Mouse (Mus musculus): ENCODE results near the gene Tmem19. TPM values are rescaled to one million over a fixed set of nuclear protein-coding genes. Genes with fewer than 3 reads are reported as not detected.

Gene Tmem19
- polyA plus RNA-seq, 1 experiment, result 16.0 TPM

DNA sequence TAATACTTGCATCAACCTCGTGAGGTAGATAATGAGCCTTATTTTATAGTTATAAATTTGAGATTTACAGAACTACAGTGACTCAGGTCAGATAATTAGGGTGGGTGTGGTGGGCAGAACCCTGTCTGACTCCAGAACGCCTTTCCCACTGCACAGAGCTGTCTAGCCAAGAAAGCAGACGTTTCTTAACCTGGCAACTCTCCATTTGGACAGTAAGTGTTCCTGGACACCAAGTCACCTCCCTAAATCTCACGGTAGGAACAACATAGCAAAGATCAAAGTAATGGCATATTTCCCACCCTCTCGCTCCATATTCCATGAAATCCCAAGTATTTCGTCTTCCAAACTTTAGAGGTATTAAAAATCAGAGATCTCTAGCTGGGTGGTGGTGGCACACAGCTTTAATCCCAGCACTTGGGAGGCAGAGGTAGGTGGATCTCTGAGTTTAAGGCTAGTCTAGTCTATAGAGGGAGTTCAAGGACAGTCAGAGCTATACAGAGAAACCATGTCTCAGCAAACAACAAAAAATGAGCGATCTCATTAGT, 54.9 kb downstream of the Tmem19 start:
- H3K4me3 ChIP-seq (ENCODE audit: insufficient read depth, low read depth, low read length), result no peak overlapping the region
- no peak overlapping the region for H3K27ac ChIP-seq (replicated peaks; ENCODE audit: low read depth, low read length)
- H3K4me1 ChIP-seq (ENCODE audit: control insufficient read depth, insufficient read depth, insufficient read length, low read length), result peaks cover 21% of the 10 kb centered on the region

DNA sequence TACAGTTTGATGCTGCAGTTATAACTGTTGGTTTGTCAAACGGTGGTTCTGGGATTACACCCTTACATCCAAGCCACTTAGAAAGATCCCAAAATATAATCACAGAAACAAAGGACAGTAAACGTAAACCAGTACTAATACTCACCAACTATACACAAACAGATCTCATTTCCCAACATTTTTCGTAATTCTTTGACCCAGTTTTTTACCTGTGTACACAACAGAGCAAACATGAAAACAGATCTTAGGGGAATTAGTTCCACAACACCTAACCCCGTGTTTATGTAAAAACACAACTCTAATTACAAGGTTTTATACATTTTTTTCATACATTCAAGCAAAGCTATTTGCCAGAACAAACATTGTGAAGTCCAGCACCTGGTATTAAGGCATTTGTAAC, 63.6 kb downstream of the Tmem19 start:
- no peaks in the 10 kb centered on the region for H3K4me1 ChIP-seq (ENCODE audit: control insufficient read depth, insufficient read depth, insufficient read length, low read length)
- no peak overlapping the region for H3K27ac ChIP-seq (replicated peaks; ENCODE audit: low read depth, low read length)
- H3K4me3 ChIP-seq (ENCODE audit: insufficient read depth, low read depth, low read length), result no peak overlapping the region

DNA sequence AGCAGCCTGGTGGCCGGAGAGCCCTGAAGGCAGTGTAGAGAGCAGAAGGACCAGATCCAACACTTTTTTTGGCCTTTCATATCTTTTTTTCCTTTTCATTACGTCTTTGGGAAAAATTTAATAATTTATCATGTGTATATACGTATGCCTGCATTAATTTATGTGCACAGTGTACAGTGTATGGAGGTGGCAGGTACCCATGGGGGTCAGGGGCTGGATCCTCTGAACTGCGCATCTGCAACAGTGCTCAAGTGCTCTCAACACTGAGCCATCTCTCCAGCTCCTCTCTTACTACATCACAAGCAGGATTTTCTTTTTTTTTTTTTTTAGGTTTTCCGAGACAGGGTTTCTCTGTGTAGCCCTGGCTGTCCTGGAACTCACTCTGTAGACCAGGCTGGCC, 64.7 kb downstream of the Tmem19 start:
- no peak overlapping the region for H3K27ac ChIP-seq (replicated peaks; ENCODE audit: low read depth, low read length)
- no peaks in the 10 kb centered on the region for H3K4me1 ChIP-seq (ENCODE audit: control insufficient read depth, insufficient read depth, insufficient read length, low read length)

DNA sequence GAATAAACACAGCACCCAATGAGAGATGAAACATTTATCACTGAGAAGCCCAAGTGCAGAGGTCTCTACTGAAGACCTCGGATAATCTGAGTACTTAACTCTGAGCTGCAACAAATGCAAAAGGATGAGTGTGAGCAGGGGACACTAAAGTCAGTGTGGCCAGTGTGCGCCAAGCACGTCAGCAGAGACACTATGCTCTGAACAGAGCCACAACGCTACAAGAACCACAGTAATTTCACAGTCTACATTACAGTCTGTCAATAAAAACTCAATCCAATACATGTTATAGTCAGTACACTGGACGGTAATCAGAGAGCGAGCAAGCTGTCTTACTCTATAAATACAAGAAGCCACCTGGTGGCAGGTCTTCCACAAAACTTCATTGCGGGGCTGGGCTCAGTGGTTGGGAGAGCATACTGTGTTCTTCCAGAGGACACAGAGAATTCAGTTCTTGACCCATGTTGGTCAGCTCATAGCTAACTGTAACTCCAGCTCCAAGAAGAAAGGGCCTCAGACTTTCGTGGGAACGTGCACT, 65.8 kb downstream of the Tmem19 start:
- no peak overlapping the region for H3K4me3 ChIP-seq (ENCODE audit: insufficient read depth, low read depth, low read length)
- H3K4me1 ChIP-seq (ENCODE audit: control insufficient read depth, insufficient read depth, insufficient read length, low read length), result no peaks in the 10 kb centered on the region
- no peak overlapping the region for H3K27ac ChIP-seq (replicated peaks; ENCODE audit: low read depth, low read length)

More for the DNA sequence above, 64.7 kb downstream of the Tmem19 start:
- H3K4me3 ChIP-seq (ENCODE audit: insufficient read depth, low read depth, low read length), result no peak overlapping the region

DNA sequence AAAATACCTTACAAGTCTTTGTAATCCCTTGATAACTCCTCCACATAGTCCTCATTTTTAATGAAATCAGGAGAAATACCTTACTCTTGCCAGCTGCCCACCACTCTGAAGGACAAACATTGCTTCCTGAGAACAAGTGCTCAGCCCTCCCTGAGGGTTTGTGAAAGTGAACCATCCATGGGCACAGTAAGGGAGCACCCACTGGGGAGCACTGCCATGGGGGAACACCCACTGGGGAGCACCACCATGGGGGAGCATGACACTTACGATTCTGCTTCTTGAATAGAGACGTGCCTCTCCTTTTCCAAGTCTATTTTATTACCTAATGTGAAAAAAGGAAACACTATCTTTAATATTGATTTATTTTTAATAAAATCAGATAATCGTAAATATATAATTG, 67.1 kb downstream of the Tmem19 start:
- H3K4me3 ChIP-seq (ENCODE audit: insufficient read depth, low read depth, low read length), result no peak overlapping the region
- no peak overlapping the region for H3K27ac ChIP-seq (replicated peaks; ENCODE audit: low read depth, low read length)
- no peaks in the 10 kb centered on the region for H3K4me1 ChIP-seq (ENCODE audit: control insufficient read depth, insufficient read depth, insufficient read length, low read length)

DNA sequence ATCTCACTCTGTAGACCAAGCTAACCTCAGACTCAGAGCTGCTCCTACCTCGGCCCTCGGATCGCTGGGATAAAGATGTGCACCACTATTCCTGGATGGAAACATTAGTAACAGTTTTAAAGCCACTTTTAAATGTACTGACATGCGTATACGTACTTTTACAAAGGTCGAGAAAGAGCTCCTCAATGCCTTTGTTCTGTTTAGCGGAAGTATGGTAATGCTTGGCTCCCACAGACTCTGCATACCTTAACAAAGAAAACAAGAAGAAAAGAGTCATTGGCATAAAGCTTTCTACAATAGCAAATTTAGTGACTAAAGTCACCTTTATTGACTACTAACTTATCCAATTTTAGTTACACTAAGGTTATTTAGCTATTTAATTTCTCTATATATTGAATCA, 67.6 kb downstream of the Tmem19 start:
- H3K4me1 ChIP-seq (ENCODE audit: control insufficient read depth, insufficient read depth, insufficient read length, low read length), result no peaks in the 10 kb centered on the region
- no peak overlapping the region for H3K27ac ChIP-seq (replicated peaks; ENCODE audit: low read depth, low read length)

DNA sequence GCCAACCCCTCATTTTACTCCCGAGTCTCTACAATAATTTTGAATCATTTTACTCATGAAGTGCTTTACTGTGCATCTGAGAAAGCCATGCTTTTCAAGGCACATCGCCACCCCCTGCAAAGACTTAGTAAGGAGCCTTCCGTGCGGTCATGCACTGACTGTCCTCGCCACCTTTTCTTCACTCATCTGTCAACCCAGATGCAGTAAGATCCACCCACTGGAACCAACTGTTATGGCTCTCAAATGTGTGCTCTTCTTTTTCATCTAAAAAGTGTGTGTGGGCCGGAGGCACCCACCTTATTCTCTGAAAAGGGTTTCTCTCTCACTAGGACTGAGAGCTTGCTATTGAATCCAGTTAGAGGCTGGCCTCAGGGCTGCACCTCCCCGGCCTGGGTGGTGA, 68.4 kb downstream of the Tmem19 start:
- H3K27ac ChIP-seq (replicated peaks; ENCODE audit: low read depth, low read length), result no peak overlapping the region
- no peaks in the 10 kb centered on the region for H3K4me1 ChIP-seq (ENCODE audit: control insufficient read depth, insufficient read depth, insufficient read length, low read length)
- no peak overlapping the region for H3K4me3 ChIP-seq (ENCODE audit: insufficient read depth, low read depth, low read length)

More for the DNA sequence above, 67.6 kb downstream of the Tmem19 start:
- no peak overlapping the region for H3K4me3 ChIP-seq (ENCODE audit: insufficient read depth, low read depth, low read length)

DNA sequence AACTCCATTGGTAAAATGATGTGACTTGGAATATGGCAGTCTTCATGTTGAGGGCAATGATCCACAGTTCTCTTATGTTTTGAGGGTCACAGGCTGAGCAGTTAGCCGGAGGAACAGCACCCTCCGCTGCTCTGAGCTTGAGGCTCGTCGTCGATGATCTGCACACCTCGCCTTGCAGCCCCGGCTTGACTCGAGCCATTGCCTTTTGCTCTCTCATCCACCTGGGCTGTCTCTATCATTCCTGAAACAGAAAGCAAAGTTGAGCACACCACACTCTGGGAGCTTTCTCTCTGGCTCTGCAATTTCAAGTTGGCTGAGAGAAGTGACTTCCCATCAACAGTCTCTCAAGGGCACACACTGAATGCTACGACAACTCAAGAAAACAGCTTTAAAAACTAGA, 71.6 kb downstream of the Tmem19 start:
- no peaks in the 10 kb centered on the region for H3K4me1 ChIP-seq (ENCODE audit: control insufficient read depth, insufficient read depth, insufficient read length, low read length)
- H3K4me3 ChIP-seq (ENCODE audit: insufficient read depth, low read depth, low read length), result no peak overlapping the region
- H3K27ac ChIP-seq (replicated peaks; ENCODE audit: low read depth, low read length), result no peak overlapping the region

Other genes with a start within 250 kb of the Tmem19 start
- gene Tph2, start 177.5 kb downstream of the Tmem19 start, polyA plus RNA-seq (2012; ENCODE audit: insufficient read depth, insufficient read length, missing spikeins), result not detected in 2 replicates
- gene Tbc1d15, start 111.0 kb downstream of the Tmem19 start, polyA plus RNA-seq (2012; ENCODE audit: insufficient read depth, insufficient read length, missing spikeins), result 31.2 and 49.9 TPM in 2 replicates
- gene Rab21, start 46.9 kb downstream of the Tmem19 start, polyA plus RNA-seq (2012; ENCODE audit: insufficient read depth, insufficient read length, missing spikeins), result 50.2 and 54.3 TPM in 2 replicates
- 10.6 and 12.8 TPM in 2 replicates for gene Thap2, start 21.9 kb upstream of the Tmem19 start, polyA plus RNA-seq (2012; ENCODE audit: insufficient read depth, insufficient read length, missing spikeins)
- gene Zfc3h1, start 22.5 kb upstream of the Tmem19 start, polyA plus RNA-seq (2012; ENCODE audit: insufficient read depth, insufficient read length, missing spikeins), result 11.6 and 20.8 TPM in 2 replicates
- not detected in 2 replicates for gene A930009A15Rik, start 207.5 kb upstream of the Tmem19 start, polyA plus RNA-seq (2012; ENCODE audit: insufficient read depth, insufficient read length, missing spikeins)
- not detected in 2 replicates for gene Lgr5, start 225.3 kb upstream of the Tmem19 start, polyA plus RNA-seq (2012; ENCODE audit: insufficient read depth, insufficient read length, missing spikeins)